Mouse (Mus musculus): ENCODE data around the gene Irak4.

- TF ChIP-seq CTCF (IDR thresholded peaks at IDR 0.05; ENCODE audit: extremely low read depth, insufficient read depth, insufficient read length, insufficient replicate concordance) (no peak), POLR2A (IDR thresholded peaks at IDR 0.05; ENCODE audit: low read depth, low read length) (no peak)
These were observed 22.4 kb downstream of the Irak4 start for GRCm38 (mm10) chr15:94565854-94566253.

Data from spleen, adult 2 months (tissue).